Mouse (Mus musculus): Measurements from ENCODE around the gene Gm10563.

- TF ChIP-seq POLR2A (IDR thresholded peaks at IDR 0.05; ENCODE audit: insufficient read length, low read depth): peak; percentile 56
- TF ChIP-seq MAX (IDR thresholded peaks at IDR 0.05; ENCODE audit: low read depth): no peak
- no peak for TF ChIP-seq REST (IDR thresholded peaks at IDR 0.05; ENCODE audit: insufficient read depth, insufficient read length)
- TF ChIP-seq USF1 (IDR thresholded peaks at IDR 0.05; ENCODE audit: low read depth): no peak
- no peak for TF ChIP-seq TCF12 (IDR thresholded peaks at IDR 0.05; ENCODE audit: insufficient read depth, poor library complexity, severe bottlenecking)
- no peak for TF ChIP-seq MYOD1 (IDR thresholded peaks at IDR 0.05; ENCODE audit: control insufficient read depth in 1 of 3, insufficient read length in 2 of 3, low read depth in 2 of 3)
- no peak for TF ChIP-seq POLR2AphosphoS2 (IDR thresholded peaks at IDR 0.05; ENCODE audit: insufficient read length, low read depth)
- no peak for TF ChIP-seq E2F4 (IDR thresholded peaks at IDR 0.05; ENCODE audit: insufficient read depth)
- TF ChIP-seq MYOG (IDR thresholded peaks at IDR 0.05; ENCODE audit: control insufficient read depth in 1 of 3, insufficient read depth in 1 of 3, insufficient read length in 2 of 3, low read depth in 2 of 3): no peak
- no peak for TF ChIP-seq SRF (IDR thresholded peaks at IDR 0.05; ENCODE audit: control insufficient read depth, insufficient read length, low read depth)
- TF ChIP-seq CEBPB (IDR thresholded peaks at IDR 0.05; ENCODE audit: insufficient read depth, poor library complexity, severe bottlenecking): no peak
- no peak for TF ChIP-seq TCF3 (IDR thresholded peaks at IDR 0.05; ENCODE audit: insufficient read length, low read depth)
These were observed 48.9 kb upstream of the Gm10563 start, which contains the start of gene Fndc10 for GRCm38 (mm10) chr4:155694111-155694481.
